Mouse (Mus musculus): ENCODE measurements at regions not wholly inside any gene's neighbourhood (a gene's known extent, or its start where the extent isn't known, plus 50 kb on each side); places are given as distances from the start of the nearest gene placed in this dataset.
"Not testable (repeated sequence)": the region's sequence is repeated elsewhere in the genome, so short reads cannot be mapped to it uniquely, and the experiment has no call there.

- Histone ChIP-seq H3K27me3 (replicated peaks) (no peaks in the 10 kb centered on the region), H3K4me1 (no peaks in the 10 kb centered on the region), H3K36me3 (no peaks in the 10 kb centered on the region), H3K9ac (no peak overlapping the region), H3K27ac (no peak overlapping the region), H3K4me2 (no peak overlapping the region), H3K9me3 (no peaks in the 10 kb centered on the region), H3K4me3 (replicated peaks) (no peak overlapping the region)
- 80% methylated on average over 13 of the region's 13 CpGs for WGBS
- ATAC-seq (ENCODE audit: insufficient read depth, low FRiP score, low read depth): no peak
Measured at GRCm38 (mm10) chr17:84844950-84845349, 54.4 kb upstream of the Lrpprc start.

DNA sequence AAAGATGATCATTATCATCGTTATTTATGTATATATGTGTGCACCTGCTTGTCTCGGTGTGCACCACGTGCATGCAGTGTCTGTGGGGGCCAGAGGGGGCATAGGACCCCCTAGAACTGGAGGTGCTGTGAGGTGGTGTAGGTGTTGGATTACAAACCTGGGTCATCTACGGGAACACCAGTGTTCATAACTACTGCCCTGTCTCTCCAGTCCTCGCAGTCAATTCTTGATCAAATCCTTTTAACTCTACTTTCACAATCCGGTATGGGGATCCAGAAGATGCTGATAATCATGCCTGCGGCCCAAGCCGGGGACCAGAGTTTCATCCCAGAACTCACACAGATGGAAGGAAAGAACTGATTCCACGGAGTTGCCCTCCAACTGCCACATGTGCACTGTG lies 55.6 kb upstream of the Lrpprc start:
- H3K27ac ChIP-seq: no peak overlapping the region
- H3K4me1 ChIP-seq: no peaks in the 10 kb centered on the region
- no peak overlapping the region for H3K4me2 ChIP-seq
- 87% methylated on average over 9 of the region's 9 CpGs for WGBS
- no peaks in the 10 kb centered on the region for H3K36me3 ChIP-seq
- ATAC-seq (ENCODE audit: insufficient read depth, low FRiP score, low read depth): no peak
- no peak overlapping the region for H3K9ac ChIP-seq
- H3K4me3 ChIP-seq (replicated peaks): no peak overlapping the region
- H3K27me3 ChIP-seq (replicated peaks): no peaks in the 10 kb centered on the region
- no peaks in the 10 kb centered on the region for H3K9me3 ChIP-seq

DNA sequence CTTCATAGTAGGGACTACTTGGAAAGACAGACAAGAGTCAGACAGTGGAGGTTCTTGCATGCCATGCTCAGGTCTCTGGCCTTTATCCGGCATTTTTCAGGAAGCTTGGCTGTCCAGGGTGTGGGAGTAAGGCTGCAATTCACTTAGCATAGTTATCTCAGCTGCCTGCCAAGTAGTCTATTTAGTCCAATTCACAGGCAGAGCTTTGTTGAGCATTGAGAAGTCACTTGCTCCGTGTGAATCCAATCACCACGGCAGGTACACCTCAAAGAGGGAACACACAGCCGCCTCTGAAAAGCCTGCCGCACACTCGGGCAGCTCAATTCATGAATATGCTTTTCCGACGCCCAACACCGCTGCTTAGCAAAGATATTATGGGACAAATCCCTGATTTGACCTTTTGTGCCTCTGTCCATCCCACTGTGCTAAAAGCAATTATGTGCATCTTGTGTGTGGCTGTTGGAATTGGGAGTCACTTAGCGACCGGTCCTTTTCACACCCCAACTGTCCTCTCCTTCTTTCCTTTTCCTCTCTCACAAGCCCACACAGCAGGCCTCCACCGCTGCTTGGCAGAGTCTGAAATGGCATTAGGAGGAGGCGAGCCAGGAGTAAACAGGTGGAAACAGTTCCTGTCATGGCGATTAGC lies 57.9 kb upstream of the Lrpprc start:
- Histone ChIP-seq H3K9me3 (no peaks in the 10 kb centered on the region), H3K4me1 (no peaks in the 10 kb centered on the region), H3K4me3 (replicated peaks) (no peak overlapping the region), H3K9ac (no peak overlapping the region), H3K27me3 (replicated peaks) (no peaks in the 10 kb centered on the region), H3K4me2 (no peak overlapping the region), H3K27ac (no peak overlapping the region), H3K36me3 (no peaks in the 10 kb centered on the region)
- no peak for ATAC-seq (ENCODE audit: insufficient read depth, low FRiP score, low read depth)
- WGBS: 48% methylated on average over 14 of the region's 14 CpGs

- Histone ChIP-seq H3K4me3 (replicated peaks) (no peak overlapping the region), H3K36me3 (no peaks in the 10 kb centered on the region), H3K27me3 (replicated peaks) (no peaks in the 10 kb centered on the region), H3K4me1 (no peaks in the 10 kb centered on the region), H3K9me3 (no peaks in the 10 kb centered on the region), H3K27ac (no peak overlapping the region), H3K9ac (no peak overlapping the region), H3K4me2 (no peak overlapping the region)
- ATAC-seq (ENCODE audit: insufficient read depth, low FRiP score, low read depth): no peak
- WGBS: 67% methylated on average over 6 of the region's 6 CpGs
Measured at GRCm38 (mm10) chr17:84849031-84849405, 58.4 kb upstream of the Lrpprc start.

DNA sequence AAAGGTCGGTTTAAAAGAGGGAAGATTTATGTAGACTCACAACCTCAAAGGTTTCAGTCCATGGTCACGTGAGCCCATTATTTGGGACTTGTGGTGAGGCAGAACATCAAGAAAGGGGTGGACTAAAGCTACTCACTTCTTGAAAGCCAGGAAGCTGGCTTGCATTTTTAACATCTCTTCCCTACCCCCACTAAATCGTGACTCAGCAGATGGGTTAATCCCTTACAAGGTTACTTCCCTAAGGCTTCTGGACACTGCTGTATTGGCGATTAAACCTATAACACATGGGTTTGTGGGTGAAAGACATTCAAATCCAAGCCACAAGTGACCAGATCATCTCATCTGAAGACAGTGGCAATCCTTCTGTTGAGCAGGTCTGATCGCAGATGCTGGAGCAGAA lies 59.9 kb upstream of the Lrpprc start:
- no peak overlapping the region for H3K9ac ChIP-seq
- no peaks in the 10 kb centered on the region for H3K4me1 ChIP-seq
- 72% methylated on average over 5 of the region's 5 CpGs for WGBS
- H3K4me3 ChIP-seq (replicated peaks): no peak overlapping the region
- ATAC-seq (ENCODE audit: insufficient read depth, low FRiP score, low read depth): no peak
- no peaks in the 10 kb centered on the region for H3K27me3 ChIP-seq (replicated peaks)
- H3K4me2 ChIP-seq: no peak overlapping the region
- H3K9me3 ChIP-seq: no peaks in the 10 kb centered on the region
- H3K27ac ChIP-seq: no peak overlapping the region
- no peaks in the 10 kb centered on the region for H3K36me3 ChIP-seq

GRCm38 (mm10) chr17:84850893-84851292 lies 60.3 kb upstream of the Lrpprc start:
- WGBS: 76% methylated on average over 5 of the region's 5 CpGs
- no peaks in the 10 kb centered on the region for H3K27me3 ChIP-seq (replicated peaks)

DNA sequence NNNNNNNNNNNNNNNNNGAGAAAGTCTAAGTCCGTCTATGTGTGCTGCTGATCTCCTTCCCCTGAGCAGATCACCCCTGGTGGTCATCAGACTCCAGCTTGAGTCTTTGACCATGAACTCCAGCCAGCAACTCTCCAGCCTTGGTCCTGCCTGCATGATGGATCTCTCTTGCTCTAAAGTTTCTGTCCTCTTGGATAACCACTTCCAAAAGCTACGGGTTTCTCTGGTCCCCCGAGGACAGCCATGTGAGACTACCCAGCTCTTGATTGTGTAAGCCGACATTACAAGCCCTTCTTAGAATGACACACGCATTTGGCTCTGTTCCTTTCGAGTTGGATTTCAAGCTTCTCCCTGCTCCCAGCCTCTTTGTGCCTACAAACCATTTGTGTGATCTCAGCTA lies 66.4 kb upstream of the Lrpprc start:
- Histone ChIP-seq H3K4me2 (no peak overlapping the region), H3K4me1 (no peaks in the 10 kb centered on the region), H3K9me3 (no peaks in the 10 kb centered on the region), H3K27ac (no peak overlapping the region), H3K36me3 (no peaks in the 10 kb centered on the region), H3K4me3 (replicated peaks) (no peak overlapping the region), H3K27me3 (replicated peaks) (no peaks in the 10 kb centered on the region), H3K9ac (no peak overlapping the region)
- 72% methylated on average over 6 of the region's 6 CpGs for WGBS
- no peak for ATAC-seq (ENCODE audit: insufficient read depth, low FRiP score, low read depth)

More at GRCm38 (mm10) chr17:84850893-84851292, 60.3 kb upstream of the Lrpprc start:
- Histone ChIP-seq H3K4me2 (no peak overlapping the region), H3K4me3 (replicated peaks) (no peak overlapping the region), H3K36me3 (no peaks in the 10 kb centered on the region), H3K4me1 (no peaks in the 10 kb centered on the region), H3K9me3 (no peaks in the 10 kb centered on the region), H3K9ac (no peak overlapping the region), H3K27ac (no peak overlapping the region)
- ATAC-seq (ENCODE audit: insufficient read depth, low FRiP score, low read depth): no peak

DNA sequence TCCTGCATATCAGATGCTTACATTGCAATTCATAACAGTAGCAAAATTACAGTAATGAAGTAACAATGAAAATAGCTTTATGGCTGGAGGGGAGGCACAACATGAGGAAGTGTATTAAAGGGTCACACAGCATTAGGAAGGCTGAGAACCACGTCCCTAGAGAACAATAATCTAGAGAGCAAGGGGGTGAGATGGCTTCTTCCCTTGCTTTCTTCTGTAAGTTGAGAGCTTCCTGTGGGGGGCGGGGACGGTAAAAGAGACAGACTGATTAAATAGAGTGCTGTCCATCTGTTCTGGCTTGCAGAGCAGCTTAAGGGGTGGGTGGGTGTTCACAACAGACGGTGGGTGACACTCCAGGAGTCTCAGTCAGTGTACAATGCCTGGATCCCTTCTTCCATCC lies 68.2 kb upstream of the Lrpprc start:
- no peaks in the 10 kb centered on the region for H3K4me1 ChIP-seq
- H3K27ac ChIP-seq: no peak overlapping the region
- H3K27me3 ChIP-seq (replicated peaks): no peaks in the 10 kb centered on the region
- no peak overlapping the region for H3K9ac ChIP-seq
- H3K4me2 ChIP-seq: no peak overlapping the region
- WGBS: 29% methylated on average over 4 of the region's 4 CpGs
- H3K4me3 ChIP-seq (replicated peaks): no peak overlapping the region
- no peaks in the 10 kb centered on the region for H3K36me3 ChIP-seq
- no peaks in the 10 kb centered on the region for H3K9me3 ChIP-seq
- no peak for ATAC-seq (ENCODE audit: insufficient read depth, low FRiP score, low read depth)

GRCm38 (mm10) chr17:84859916-84860315 lies 69.3 kb upstream of the Lrpprc start:
- Histone ChIP-seq H3K27ac (no peak overlapping the region), H3K27me3 (replicated peaks) (no peaks in the 10 kb centered on the region), H3K4me2 (no peak overlapping the region), H3K36me3 (no peaks in the 10 kb centered on the region), H3K9me3 (no peaks in the 10 kb centered on the region), H3K4me3 (replicated peaks) (no peak overlapping the region), H3K4me1 (no peaks in the 10 kb centered on the region), H3K9ac (no peak overlapping the region)
- no peak for ATAC-seq (ENCODE audit: insufficient read depth, low FRiP score, low read depth)
- 70% methylated on average over 8 of the region's 8 CpGs for WGBS

- no peak overlapping the region for H3K4me3 ChIP-seq (replicated peaks)
- no peaks in the 10 kb centered on the region for H3K4me1 ChIP-seq
- no peaks in the 10 kb centered on the region for H3K36me3 ChIP-seq
- no peaks in the 10 kb centered on the region for H3K9me3 ChIP-seq
- 70% methylated on average over 4 of the region's 4 CpGs for WGBS
- no peak overlapping the region for H3K9ac ChIP-seq
- no peak overlapping the region for H3K27ac ChIP-seq
- no peak for ATAC-seq (ENCODE audit: insufficient read depth, low FRiP score, low read depth)
- H3K4me2 ChIP-seq: no peak overlapping the region
- H3K27me3 ChIP-seq (replicated peaks): no peaks in the 10 kb centered on the region
Measured at GRCm38 (mm10) chr17:84860835-84861234, 70.2 kb upstream of the Lrpprc start.

DNA sequence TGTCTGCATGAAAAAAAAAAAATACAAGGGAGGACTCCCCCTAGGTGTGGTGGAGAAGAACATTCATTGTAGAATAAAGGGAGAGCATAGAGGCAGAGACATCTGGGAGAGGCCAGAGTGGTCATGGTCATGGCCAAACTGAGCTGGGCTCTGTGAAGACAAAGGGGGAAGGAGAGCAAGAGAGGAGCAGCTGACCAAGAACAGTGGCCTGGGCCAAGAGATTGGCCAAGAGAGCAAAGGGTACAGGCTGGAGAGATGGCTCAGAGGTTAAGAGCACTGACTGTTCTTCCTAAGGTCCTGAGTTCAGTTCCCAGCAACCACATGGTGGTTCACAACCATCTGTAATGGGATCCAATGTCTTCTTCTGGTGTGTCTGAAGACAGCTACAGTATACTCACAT lies 73.6 kb upstream of the Lrpprc start:
- H3K36me3 ChIP-seq; ATAC-seq (ENCODE audit: insufficient read depth, low FRiP score, low read depth): not testable (repeated sequence)

DNA sequence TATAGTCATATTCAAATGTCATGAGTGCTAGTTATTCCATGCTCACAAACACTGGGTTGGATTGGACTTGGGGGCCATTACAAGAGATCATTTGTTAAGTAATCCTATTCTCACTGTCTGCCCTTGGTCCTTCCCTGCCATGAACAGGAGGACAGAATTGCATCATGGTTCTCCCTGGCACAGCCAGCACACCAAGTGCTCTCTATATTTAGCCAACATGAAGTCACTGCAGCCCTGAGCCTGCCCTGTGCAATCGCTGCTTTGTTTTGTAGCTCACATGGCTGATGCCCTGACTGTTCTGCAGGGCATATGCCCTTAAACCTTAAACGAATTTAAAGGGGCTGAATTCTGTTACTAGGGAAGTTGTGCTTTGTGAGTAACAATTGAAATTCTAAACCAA lies 74.6 kb upstream of the Lrpprc start:
- Histone ChIP-seq H3K27me3 (replicated peaks) (no peaks in the 10 kb centered on the region), H3K36me3 (no peaks in the 10 kb centered on the region), H3K4me2 (no peak overlapping the region), H3K9ac (no peak overlapping the region), H3K4me3 (replicated peaks) (no peak overlapping the region), H3K9me3 (no peaks in the 10 kb centered on the region), H3K27ac (no peak overlapping the region), H3K4me1 (no peaks in the 10 kb centered on the region)
- WGBS: 71% methylated on average over 2 of the region's 2 CpGs
- no peak for ATAC-seq (ENCODE audit: insufficient read depth, low FRiP score, low read depth)

More for the DNA sequence above, 73.6 kb upstream of the Lrpprc start:
- H3K27me3 ChIP-seq (replicated peaks); H3K9me3 ChIP-seq; H3K9ac ChIP-seq; H3K27ac ChIP-seq; H3K4me2 ChIP-seq; H3K4me1 ChIP-seq; H3K4me3 ChIP-seq (replicated peaks): not testable (repeated sequence)

- no peaks in the 10 kb centered on the region for H3K36me3 ChIP-seq
- 74% methylated on average over 3 of the region's 3 CpGs for WGBS
- no peaks in the 10 kb centered on the region for H3K9me3 ChIP-seq
- H3K4me2 ChIP-seq: no peak overlapping the region
- no peaks in the 10 kb centered on the region for H3K4me1 ChIP-seq
- no peak for ATAC-seq (ENCODE audit: insufficient read depth, low FRiP score, low read depth)
- no peak overlapping the region for H3K9ac ChIP-seq
- H3K4me3 ChIP-seq (replicated peaks): no peak overlapping the region
- no peaks in the 10 kb centered on the region for H3K27me3 ChIP-seq (replicated peaks)
- no peak overlapping the region for H3K27ac ChIP-seq
Measured at GRCm38 (mm10) chr17:84865566-84865965, 75.0 kb upstream of the Lrpprc start.
